Mouse (Mus musculus) stomach, postnatal 0 days (tissue): ENCODE measurements around the gene Btg3. TPM values are rescaled to one million over a fixed set of nuclear protein-coding genes. Genes with fewer than 3 reads are reported as not detected.

Experiments
- ATAC-seq: fragments of 200-750 bp; cut with Nextera tagmentation; 2 replicates; pipeline ENCODE4 v1.8.0; 2017; ENCODE audit not compliant: low FRiP score, low TSS enrichment
- DNase-seq: peaks from one replicate; pipeline ENCODE4 v3.0.0-alpha.2; 2016; ENCODE audit warnings: low spot score
- H3K27ac ChIP-seq: fragments of 300-500 bp; sonication (generic); replicated peaks from 2 replicates; pipeline ENCODE4 v1.5.1; 2014; ENCODE audit warnings: mild to moderate bottlenecking, control low read depth
- H3K27me3 ChIP-seq: fragments of 300-500 bp; sonication (generic); 2 replicates; pipeline ENCODE4 v1.6.1; 2014; ENCODE audit warnings: low read length; ENCODE audit not compliant: control insufficient read depth, insufficient read depth
- H3K36me3 ChIP-seq: fragments of 300-500 bp; sonication (generic); 2 replicates; pipeline ENCODE4 v1.6.1; 2014; ENCODE audit warnings: low read length, mixed read lengths; ENCODE audit not compliant: control insufficient read depth, insufficient read depth
- H3K4me1 ChIP-seq: fragments of 300-500 bp; sonication (generic); replicated peaks from 2 replicates; pipeline ENCODE4 v1.6.1; 2014; ENCODE audit warnings: antibody characterized with exemption; ENCODE audit not compliant: control insufficient read depth, insufficient read depth
- H3K4me2 ChIP-seq: fragments of 300-500 bp; sonication (generic); replicated peaks from 2 replicates; pipeline ENCODE4 v1.6.1; 2014; ENCODE audit warnings: low read depth, mild to moderate bottlenecking, control low read depth, moderate library complexity
- H3K4me3 ChIP-seq: fragments of 300-500 bp; sonication (generic); 2 replicates; pipeline ENCODE4 v1.5.1; 2014; ENCODE audit warnings: low read depth, low read length, control low read depth
- H3K9ac ChIP-seq: fragments of 300-500 bp; sonication (generic); 2 replicates; pipeline ENCODE4 v1.6.1; 2014; ENCODE audit warnings: mild to moderate bottlenecking, low read length, control low read depth, mixed read lengths
- H3K9me3 ChIP-seq: fragments of 300-500 bp; sonication (generic); 2 replicates; pipeline ENCODE4 v1.6.1; 2016; ENCODE audit warnings: low read length; ENCODE audit not compliant: control insufficient read depth
- CTCF ChIP-seq: IDR thresholded peaks from 2 replicates; pipeline ENCODE4 v1.5.1; 2016; ENCODE audit warnings: antibody characterized with exemption, low read depth, mild to moderate bottlenecking, moderate library complexity
- EP300 ChIP-seq: optimal IDR thresholded peaks from 2 replicates; pipeline ENCODE3; 2016; ENCODE audit warnings: antibody characterized with exemption
- WGBS: fragments of 180-500 bp; shearing (Covaris S2); extraction: QIAGEN DNeasy Blood & Tissue Kit; methylation state at CpG from one replicate; pipeline ENCODE4 v1.1.7; 2014; 5-methylcytosine and 5-hydroxymethylcytosine counted together
- polyA plus RNA-seq: library from polyadenylated mRNA; unstranded; fragments of >200 nt; fragmentation: Nextera tagmentation; extraction: Ambion mirVana; gene quantifications from 2 replicates; pipeline ENCODE4 v1.2.1, GENCODE M21; 2015

Gene Btg3
- polyA plus RNA-seq, 1 experiment from 2014 or later, result 53.5 TPM

DNA sequence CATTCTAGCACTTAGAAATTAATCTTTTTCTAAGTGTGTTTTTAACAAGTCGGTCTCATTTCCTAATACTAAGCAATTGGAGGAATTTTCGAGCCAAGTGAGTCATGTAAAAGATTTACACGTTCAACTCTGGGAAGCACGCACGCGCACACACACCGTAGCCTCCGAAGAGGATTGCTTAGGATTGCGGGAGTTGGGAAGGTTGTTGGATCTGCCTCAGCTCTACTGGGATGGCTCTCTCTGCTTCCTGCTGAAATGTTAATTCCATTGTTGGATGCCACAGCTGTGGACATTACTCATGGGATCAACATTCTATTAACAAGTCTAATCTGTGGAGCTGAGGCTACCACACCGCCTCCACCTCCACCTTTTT, 74.3 kb downstream of the Btg3 start:
- Histone ChIP-seq H3K4me3 (peak overlapping the region; percentile 80), H3K36me3 (no peaks in the 10 kb centered on the region), H3K27ac (peak overlapping the region; percentile 95; the same call in 1 of the 2 replicates), H3K9me3 (no peaks in the 10 kb centered on the region), H3K4me2 (peak overlapping the region; percentile 95), H3K4me1 (no peaks in the 10 kb centered on the region), H3K27me3 (no peaks in the 10 kb centered on the region), H3K9ac (peak overlapping the region; percentile 86)
- TF ChIP-seq CTCF (no peak), EP300 (no peak)
- WGBS, result 7% methylated on average over 10 of the region's 10 CpGs
- peak; percentile 60 for DNase-seq
- no peak for ATAC-seq

DNA sequence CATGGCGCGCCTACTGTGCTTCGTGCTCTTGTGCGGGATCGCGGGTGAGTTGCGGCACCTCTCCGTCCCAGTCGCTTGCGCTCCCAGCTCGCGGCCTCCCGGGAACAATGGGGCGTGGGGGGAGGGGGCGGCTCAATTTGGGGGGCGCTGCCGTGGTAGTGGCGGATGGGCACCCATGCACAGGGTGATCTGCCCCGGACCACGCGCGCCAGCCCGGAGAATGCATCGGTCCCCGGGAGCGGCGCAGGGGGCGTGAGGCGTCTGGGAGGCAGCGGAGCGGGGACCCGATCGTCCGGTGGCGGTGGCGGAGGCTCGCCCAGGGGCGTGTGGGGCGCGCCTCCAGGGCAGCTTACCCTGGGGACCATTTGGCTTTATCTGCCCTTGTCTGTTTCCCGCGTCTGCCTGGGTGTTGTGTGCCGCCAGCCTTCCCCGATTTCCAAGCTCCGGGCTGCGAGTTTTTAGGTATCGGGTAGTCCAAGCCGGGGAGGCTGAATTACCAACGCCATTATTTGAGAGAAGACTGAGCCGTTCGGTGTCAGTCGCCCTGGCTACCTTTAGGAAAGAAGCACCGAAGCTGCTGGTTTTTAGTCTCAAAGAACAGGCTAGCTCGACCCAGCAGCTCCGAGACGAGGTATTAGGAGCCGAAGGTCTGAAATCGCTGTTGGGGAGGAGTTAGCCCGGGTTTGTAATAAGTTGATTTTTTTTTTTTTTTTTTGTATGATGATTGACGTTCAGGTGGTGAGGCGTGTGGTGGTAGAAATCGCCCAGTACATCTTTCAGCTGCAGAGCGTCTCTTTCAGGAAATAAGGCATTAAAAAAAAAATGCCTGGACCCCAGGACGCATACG, 74.9 kb downstream of the Btg3 start:
- Histone ChIP-seq H3K4me1 (no peaks in the 10 kb centered on the region), H3K36me3 (no peaks in the 10 kb centered on the region), H3K27ac (peak overlapping the region; percentile 95), H3K9me3 (no peaks in the 10 kb centered on the region), H3K4me3 (peak overlapping the region; percentile 80), H3K27me3 (no peaks in the 10 kb centered on the region), H3K4me2 (peak overlapping the region; percentile 95), H3K9ac (peak overlapping the region; percentile 86)
- no peak for TF ChIP-seq EP300
- TF ChIP-seq CTCF, result no peak
- DNase-seq, result peak; percentile 45
- under 1% methylated on average over 65 of the region's 65 CpGs for WGBS
- ATAC-seq, result peak; percentile 19; the same call in 1 of the 2 replicates

- H3K4me3 ChIP-seq, result peak within 1 kb of the TSS; percentile 80
- H3K27ac ChIP-seq, result peak within 1 kb of the TSS; percentile 95
- TF ChIP-seq CTCF (no peak), EP300 (no peak)
- DNase-seq, result peak; percentile 94
- ATAC-seq, result peak; percentile 93
- under 1% methylated on average over 34 of the region's 34 CpGs for WGBS
- H3K4me1 ChIP-seq, result no peaks in the 10 kb centered on the region
- no peaks in the 10 kb centered on the region for H3K36me3 ChIP-seq
- peak within 1 kb of the TSS; percentile 86 for H3K9ac ChIP-seq
- no peaks in the 10 kb centered on the region for H3K9me3 ChIP-seq
- H3K4me2 ChIP-seq, result peak within 1 kb of the TSS; percentile 95
- no peaks in the 10 kb centered on the region for H3K27me3 ChIP-seq
These were observed 75.7 kb downstream of the Btg3 start, which contains the start of gene Cxadr for GRCm38 (mm10) chr16:78301183-78301830. TSS of gene Cxadr (plus strand) at chr16:78301489.

GRCm38 (mm10) chr16:78296114-78296513, 80.9 kb downstream of the Btg3 start:
- no peak for DNase-seq
- no peak for ATAC-seq
- WGBS, result 76% methylated on average over 9 of the region's 9 CpGs

DNA sequence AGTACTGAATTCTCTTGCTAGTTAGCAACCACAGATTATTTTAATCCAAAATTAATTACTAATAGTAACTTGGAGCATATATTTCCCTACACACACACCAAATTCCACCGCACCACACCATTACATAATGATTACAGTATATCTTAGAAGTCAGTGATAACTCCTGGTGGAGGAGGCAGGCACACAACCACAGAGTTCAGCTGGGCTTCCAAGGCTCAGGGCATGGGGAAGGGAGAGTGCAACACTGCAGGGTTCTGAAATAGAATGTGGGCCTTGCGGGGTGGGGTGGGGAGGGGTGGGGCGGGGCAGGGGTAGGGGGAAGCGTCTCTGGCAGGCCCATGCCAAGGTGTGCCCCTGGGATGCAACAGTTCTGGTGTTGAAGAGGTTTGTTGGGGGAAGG, 81.4 kb downstream of the Btg3 start:
- no peaks in the 10 kb centered on the region for H3K4me1 ChIP-seq
- H3K27ac ChIP-seq, result no peak overlapping the region
- WGBS, result 56% methylated on average over 4 of the region's 4 CpGs
- H3K4me3 ChIP-seq, result no peak overlapping the region
- TF ChIP-seq EP300, result no peak
- TF ChIP-seq CTCF, result no peak
- H3K36me3 ChIP-seq, result no peaks in the 10 kb centered on the region
- no peak overlapping the region for H3K9ac ChIP-seq
- no peaks in the 10 kb centered on the region for H3K9me3 ChIP-seq
- H3K27me3 ChIP-seq, result no peaks in the 10 kb centered on the region
- ATAC-seq (peak; percentile 52; the same call in 1 of the 2 replicates), DNase-seq (no peak)
- no peak overlapping the region for H3K4me2 ChIP-seq

More at GRCm38 (mm10) chr16:78296114-78296513, 80.9 kb downstream of the Btg3 start:
- H3K4me3 ChIP-seq, result no peak overlapping the region
- H3K9me3 ChIP-seq, result no peaks in the 10 kb centered on the region
- no peak overlapping the region for H3K27ac ChIP-seq
- no peaks in the 10 kb centered on the region for H3K36me3 ChIP-seq
- no peak for TF ChIP-seq CTCF
- TF ChIP-seq EP300, result no peak
- H3K4me1 ChIP-seq, result no peaks in the 10 kb centered on the region
- H3K27me3 ChIP-seq, result no peaks in the 10 kb centered on the region
- H3K4me2 ChIP-seq, result no peak overlapping the region
- no peak overlapping the region for H3K9ac ChIP-seq
